Mouse (Mus musculus) kidney, embryonic 15.5 days (tissue): ENCODE data around the gene Vti1a. TPM values are rescaled to one million over a fixed set of nuclear protein-coding genes. Genes with fewer than 3 reads are reported as not detected.

Experiments used
- ATAC-seq: fragments of 200-750 bp; cut with Nextera tagmentation; replicated peaks from 2 replicates; pipeline ENCODE4 v1.8.0; 2017; ENCODE audit warnings: moderate TSS enrichment; ENCODE audit not compliant: low FRiP score
- H3K27ac ChIP-seq: fragments of 300-500 bp; sonication (generic); 2 replicates; pipeline ENCODE4 v1.5.1; 2015; ENCODE audit warnings: mild to moderate bottlenecking, inconsistent platforms
- H3K27me3 ChIP-seq: fragments of 300-500 bp; sonication (generic); 2 replicates; pipeline ENCODE4 v1.6.1; 2015; ENCODE audit warnings: inconsistent platforms
- H3K36me3 ChIP-seq: fragments of 300-500 bp; sonication (generic); 2 replicates; pipeline ENCODE4 v1.6.1; 2015; ENCODE audit warnings: inconsistent platforms
- H3K4me1 ChIP-seq: fragments of 300-500 bp; sonication (generic); 2 replicates; pipeline ENCODE4 v1.6.1; 2015; ENCODE audit warnings: inconsistent platforms
- H3K4me2 ChIP-seq: fragments of 300-500 bp; sonication (generic); 2 replicates; pipeline ENCODE4 v1.6.1; 2015; ENCODE audit warnings: moderate library complexity, mild to moderate bottlenecking, inconsistent platforms
- H3K4me3 ChIP-seq: fragments of 300-500 bp; sonication (generic); replicated peaks from 2 replicates; pipeline ENCODE4 v1.5.1; 2015; ENCODE audit warnings: mild to moderate bottlenecking, inconsistent platforms
- H3K9ac ChIP-seq: fragments of 300-500 bp; sonication (generic); 2 replicates; pipeline ENCODE4 v1.6.1; 2015; ENCODE audit warnings: mild to moderate bottlenecking, inconsistent platforms
- H3K9me3 ChIP-seq: fragments of 300-500 bp; sonication (generic); replicated peaks from 2 replicates; pipeline ENCODE4 v1.6.1; 2016; ENCODE audit warnings: inconsistent platforms
- WGBS: fragments of 180-500 bp; shearing (Covaris S2); methylation state at CpG from one replicate; pipeline ENCODE4 v1.1.7; 2015; ENCODE audit warnings: mixed read lengths; 5-methylcytosine and 5-hydroxymethylcytosine counted together
- polyA plus RNA-seq: library from polyadenylated mRNA; unstranded; fragments of >200 nt; fragmentation: Nextera tagmentation; extraction: Ambion mirVana; gene quantifications from 2 replicates; pipeline ENCODE4 v1.2.1, GENCODE M21; 2015

The Vti1a gene
- polyA plus RNA-seq, 1 experiment from 2014 or later, result 30.6 TPM

DNA sequence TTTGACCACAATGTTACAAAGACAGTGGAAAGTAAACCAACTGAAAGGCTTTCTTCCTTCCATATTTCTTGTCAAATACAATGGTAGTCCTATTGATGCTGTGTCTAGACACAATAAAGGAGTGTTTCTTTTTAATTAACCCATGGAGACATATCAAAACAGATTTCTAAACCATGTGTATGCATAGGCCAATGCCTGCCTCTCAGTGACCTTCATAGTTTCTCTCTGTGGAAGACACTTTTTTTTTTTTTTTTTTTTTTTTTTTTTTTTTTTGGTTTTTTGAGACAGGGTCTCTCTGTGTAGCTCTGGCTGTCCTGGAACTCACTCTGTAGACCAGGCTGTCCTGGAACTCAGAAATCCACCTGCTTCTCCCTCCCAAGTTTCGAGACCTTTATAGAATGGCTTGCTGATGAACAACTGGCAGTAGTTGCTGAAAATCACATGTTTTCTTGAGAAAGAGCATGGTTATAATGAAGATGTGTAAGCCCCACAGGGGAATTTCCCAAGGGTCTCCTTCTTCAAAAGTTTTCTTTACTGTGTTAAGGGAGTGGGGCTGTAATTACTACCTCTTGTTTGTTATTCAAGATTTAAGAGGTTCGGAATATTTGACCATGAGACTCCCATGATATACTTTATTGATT, 23.8 kb upstream of the Vti1a start:
- no peak overlapping the region for H3K4me3 ChIP-seq
- H3K27me3 ChIP-seq, result no peaks in the 10 kb centered on the region
- WGBS, result 90% methylated on average over 2 of the region's 2 CpGs
- ATAC-seq, result no peak
- H3K4me1 ChIP-seq, result no peaks in the 10 kb centered on the region
- H3K9ac ChIP-seq, result no peak overlapping the region
- H3K4me2 ChIP-seq, result no peak overlapping the region
- H3K27ac ChIP-seq, result no peak overlapping the region
- H3K36me3 ChIP-seq, result peaks cover 87% of the 10 kb centered on the region
- H3K9me3 ChIP-seq, result no peaks in the 10 kb centered on the region

DNA sequence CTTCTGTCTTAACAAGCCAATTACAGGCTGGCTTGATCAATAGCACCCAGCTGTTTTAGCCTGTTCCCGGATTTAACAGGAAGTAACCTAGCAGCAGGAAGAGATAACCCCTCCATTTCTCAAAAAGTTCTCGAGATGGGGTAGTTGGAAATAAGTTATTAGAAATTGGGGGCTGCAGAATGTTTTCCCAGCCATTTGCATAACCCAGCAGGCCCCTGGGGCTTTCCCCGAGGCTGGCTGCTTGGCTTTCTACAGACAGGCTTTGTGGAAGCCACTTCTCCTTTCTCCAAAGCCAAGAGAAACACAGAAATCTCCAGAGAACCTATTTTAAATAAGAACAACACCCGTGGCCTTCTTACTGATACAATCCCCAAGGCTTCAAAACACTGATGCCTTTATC, 22.9 kb upstream of the Vti1a start:
- no peak overlapping the region for H3K4me2 ChIP-seq
- 36% methylated on average over 4 of the region's 4 CpGs for WGBS
- no peak for ATAC-seq
- H3K27ac ChIP-seq, result no peak overlapping the region
- H3K36me3 ChIP-seq, result peaks cover 87% of the 10 kb centered on the region
- no peaks in the 10 kb centered on the region for H3K9me3 ChIP-seq
- H3K27me3 ChIP-seq, result no peaks in the 10 kb centered on the region
- no peaks in the 10 kb centered on the region for H3K4me1 ChIP-seq
- no peak overlapping the region for H3K4me3 ChIP-seq
- H3K9ac ChIP-seq, result no peak overlapping the region

DNA sequence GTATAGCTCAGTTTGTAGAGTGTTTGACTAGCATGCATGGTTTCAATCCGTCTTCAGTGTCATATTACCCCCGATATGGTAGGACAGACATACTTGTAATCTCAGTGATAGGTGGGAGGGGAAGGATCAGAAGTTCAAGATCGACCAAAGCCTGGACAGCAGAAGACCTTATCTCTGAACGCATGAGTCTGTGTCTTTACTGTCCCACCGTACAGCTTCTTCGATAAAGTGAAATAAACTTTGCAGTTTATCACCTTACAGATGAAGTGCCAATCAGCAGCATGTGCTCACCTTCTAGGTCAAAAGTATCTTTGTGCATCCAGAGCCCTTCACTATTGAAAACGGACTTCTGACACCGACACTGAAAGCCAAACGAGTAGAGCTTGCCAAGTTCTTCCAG, 21.0 kb upstream of the Vti1a start:
- Histone ChIP-seq H3K27me3 (no peaks in the 10 kb centered on the region), H3K4me2 (no peak overlapping the region), H3K36me3 (peaks cover 87% of the 10 kb centered on the region), H3K9me3 (no peaks in the 10 kb centered on the region), H3K4me1 (no peaks in the 10 kb centered on the region), H3K27ac (no peak overlapping the region), H3K4me3 (no peak overlapping the region), H3K9ac (no peak overlapping the region)
- 83% methylated on average over 9 of the region's 9 CpGs for WGBS
- no peak for ATAC-seq

DNA sequence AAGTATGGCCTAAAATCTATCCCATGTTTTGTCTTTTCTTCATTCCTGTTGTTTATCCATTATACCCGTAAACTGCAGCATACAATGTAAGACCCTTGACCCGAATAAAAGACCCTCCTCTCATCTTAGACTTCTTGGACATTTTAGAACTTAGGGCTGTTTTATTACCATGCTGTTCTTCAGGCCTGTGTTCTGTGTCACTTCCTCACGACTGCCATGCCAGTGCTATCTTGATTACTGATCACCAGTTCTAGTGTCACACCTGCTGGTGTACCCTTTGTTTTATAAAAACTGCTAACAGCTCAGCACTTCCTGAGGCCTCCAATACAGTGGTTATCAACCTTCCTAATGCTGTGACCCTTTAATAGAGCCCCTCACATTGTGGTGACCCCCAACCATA, 20.5 kb upstream of the Vti1a start:
- Histone ChIP-seq H3K27me3 (no peaks in the 10 kb centered on the region), H3K9me3 (no peaks in the 10 kb centered on the region), H3K4me1 (no peaks in the 10 kb centered on the region), H3K9ac (no peak overlapping the region), H3K36me3 (peaks cover 88% of the 10 kb centered on the region), H3K27ac (no peak overlapping the region), H3K4me3 (no peak overlapping the region), H3K4me2 (no peak overlapping the region)
- ATAC-seq, result no peak
- 79% methylated on average over 3 of the region's 3 CpGs for WGBS

DNA sequence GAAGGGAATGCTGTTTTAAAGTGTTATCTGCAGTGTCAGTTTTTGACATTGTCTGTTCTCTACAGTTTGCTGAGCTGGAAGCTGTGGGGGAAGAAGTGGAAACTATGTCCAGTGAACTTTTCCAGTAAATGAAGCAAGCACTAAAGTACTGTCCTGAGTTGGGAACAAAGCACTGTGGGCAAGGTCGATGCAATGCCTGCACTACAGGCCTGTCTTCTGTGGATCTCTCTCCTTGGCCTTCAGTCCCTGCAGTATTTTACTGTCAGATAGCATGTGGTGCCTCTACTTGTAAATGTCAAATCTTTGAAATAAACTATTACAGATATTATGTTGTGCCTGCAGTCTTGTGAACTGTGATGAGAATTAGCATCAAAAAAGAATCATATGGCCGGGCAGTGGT, 19.8 kb upstream of the Vti1a start:
- Histone ChIP-seq H3K9me3 (no peaks in the 10 kb centered on the region), H3K4me2 (no peak overlapping the region), H3K4me3 (no peak overlapping the region), H3K36me3 (peaks cover 88% of the 10 kb centered on the region), H3K27ac (no peak overlapping the region), H3K4me1 (no peaks in the 10 kb centered on the region), H3K9ac (no peak overlapping the region), H3K27me3 (no peaks in the 10 kb centered on the region)
- 92% methylated on average over 2 of the region's 2 CpGs for WGBS
- ATAC-seq, result no peak

DNA sequence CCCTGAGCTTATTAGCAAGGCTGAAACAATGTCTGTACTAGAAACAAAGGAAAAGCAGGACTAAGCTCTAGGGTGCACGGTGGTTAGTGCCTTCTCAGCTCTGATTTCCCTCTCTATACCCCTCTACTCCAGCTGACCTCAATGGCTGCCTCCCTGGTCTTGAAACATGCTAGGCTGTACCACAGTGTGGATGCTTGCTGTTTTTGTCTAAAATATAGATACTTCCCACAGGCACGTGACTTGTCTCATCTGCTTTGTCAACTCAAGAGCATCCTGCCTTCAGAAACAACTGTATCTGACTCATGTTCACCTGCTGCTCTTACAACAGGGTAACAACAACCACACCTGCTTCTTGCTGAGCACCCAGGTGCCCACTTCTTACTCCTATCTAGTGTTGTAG, 18.6 kb upstream of the Vti1a start:
- no peak overlapping the region for H3K4me3 ChIP-seq
- no peaks in the 10 kb centered on the region for H3K9me3 ChIP-seq
- ATAC-seq, result no peak
- no peaks in the 10 kb centered on the region for H3K4me1 ChIP-seq
- no peak overlapping the region for H3K27ac ChIP-seq
- H3K4me2 ChIP-seq, result no peak overlapping the region
- 96% methylated on average over 2 of the region's 2 CpGs for WGBS
- peaks cover 90% of the 10 kb centered on the region for H3K36me3 ChIP-seq
- H3K27me3 ChIP-seq, result no peaks in the 10 kb centered on the region
- no peak overlapping the region for H3K9ac ChIP-seq

DNA sequence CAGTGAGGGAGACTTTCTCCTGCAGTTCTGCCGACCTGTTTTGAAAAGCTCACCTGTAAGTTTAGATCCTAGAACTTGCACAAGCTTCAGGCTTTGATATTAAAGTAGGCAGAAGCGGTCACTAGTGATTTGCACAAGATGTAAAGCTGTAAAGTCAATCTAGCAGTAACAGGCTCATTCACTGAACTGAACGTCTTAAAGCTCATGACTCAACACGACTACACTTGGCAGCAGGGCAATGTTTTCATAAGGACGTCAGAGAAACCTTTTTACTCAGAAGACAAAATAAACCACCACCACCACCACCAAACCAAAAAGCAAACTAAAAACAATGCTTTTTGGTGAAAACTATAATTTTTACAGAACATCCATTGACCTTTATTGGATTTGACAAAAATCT, 18.1 kb upstream of the Vti1a start:
- no peak overlapping the region for H3K4me3 ChIP-seq
- H3K9me3 ChIP-seq, result no peaks in the 10 kb centered on the region
- ATAC-seq, result no peak
- H3K4me1 ChIP-seq, result no peaks in the 10 kb centered on the region
- H3K36me3 ChIP-seq, result peaks cover 91% of the 10 kb centered on the region
- WGBS, result 73% methylated on average over 5 of the region's 5 CpGs
- no peak overlapping the region for H3K27ac ChIP-seq
- H3K27me3 ChIP-seq, result no peaks in the 10 kb centered on the region
- H3K4me2 ChIP-seq, result no peak overlapping the region
- no peak overlapping the region for H3K9ac ChIP-seq

DNA sequence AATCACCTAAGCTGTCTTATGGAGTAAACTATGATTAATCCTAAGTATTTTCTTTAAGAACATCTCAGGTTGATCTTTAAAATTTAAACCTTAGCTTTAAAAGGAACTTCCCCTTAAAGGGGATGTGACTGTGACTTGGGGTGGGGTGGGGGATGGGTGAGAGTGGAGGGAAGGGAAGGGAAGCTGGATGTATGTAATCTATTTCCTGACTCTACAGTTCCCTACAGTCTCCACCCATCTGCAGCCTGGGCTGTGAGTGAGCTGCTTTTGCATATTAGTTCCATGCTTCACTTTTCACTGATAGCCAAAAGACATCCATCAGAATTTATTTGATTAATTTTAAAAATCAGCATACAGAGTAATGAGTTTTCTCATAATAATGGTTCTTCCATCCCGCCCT, 16.7 kb upstream of the Vti1a start:
- no peak overlapping the region for H3K9ac ChIP-seq
- H3K4me1 ChIP-seq, result no peaks in the 10 kb centered on the region
- WGBS, result 92% methylated on average over 1 of the region's 1 CpGs
- peaks cover 95% of the 10 kb centered on the region for H3K36me3 ChIP-seq
- ATAC-seq, result no peak
- no peaks in the 10 kb centered on the region for H3K9me3 ChIP-seq
- no peak overlapping the region for H3K27ac ChIP-seq
- H3K4me3 ChIP-seq, result no peak overlapping the region
- H3K4me2 ChIP-seq, result no peak overlapping the region
- no peaks in the 10 kb centered on the region for H3K27me3 ChIP-seq

DNA sequence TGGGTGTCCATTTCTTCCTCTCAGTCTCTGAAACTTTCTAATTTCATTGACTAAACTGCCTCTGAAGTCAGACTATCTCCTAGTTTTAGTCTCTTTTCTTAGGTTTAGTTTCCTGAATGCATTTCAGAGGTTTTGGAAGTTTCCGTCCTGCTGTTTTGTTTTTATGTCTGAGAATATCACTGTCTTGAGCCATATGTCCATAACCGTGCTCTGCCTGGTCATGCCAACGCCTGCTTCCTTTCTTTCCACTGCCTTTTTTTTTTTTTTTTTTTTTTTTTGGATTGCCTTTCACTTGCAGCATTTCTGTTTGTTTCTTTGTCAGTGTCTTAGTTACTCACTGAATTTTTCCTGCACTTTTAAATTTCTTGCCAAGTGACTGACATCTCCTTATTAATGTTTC, 15.6 kb upstream of the Vti1a start:
- WGBS, result 86% methylated on average over 3 of the region's 3 CpGs
- Histone ChIP-seq H3K4me2 (no peak overlapping the region), H3K27ac (no peak overlapping the region), H3K9ac (no peak overlapping the region), H3K4me3 (no peak overlapping the region), H3K9me3 (no peaks in the 10 kb centered on the region), H3K27me3 (no peaks in the 10 kb centered on the region), H3K4me1 (no peaks in the 10 kb centered on the region), H3K36me3 (peaks cover 87% of the 10 kb centered on the region)
- no peak for ATAC-seq

DNA sequence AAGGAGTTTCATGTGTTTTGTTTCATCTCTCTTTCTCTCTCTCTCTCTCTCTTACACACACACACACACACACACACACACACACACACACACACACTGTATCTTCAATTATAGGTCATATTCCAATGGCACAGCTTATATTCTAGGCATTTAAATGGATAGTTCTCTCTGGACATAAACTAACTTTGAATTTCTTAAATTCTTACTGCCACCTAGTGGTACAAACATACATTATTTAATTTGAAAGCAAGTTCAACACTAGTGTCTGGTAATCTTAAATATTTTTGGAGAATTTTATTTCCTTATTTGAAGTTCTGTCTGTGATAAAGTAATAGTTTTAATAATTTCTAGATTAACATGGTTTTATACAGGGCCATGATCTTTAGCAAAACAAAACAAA, 11.1 kb upstream of the Vti1a start:
- H3K4me2 ChIP-seq, result no peak overlapping the region
- no peak overlapping the region for H3K27ac ChIP-seq
- H3K4me3 ChIP-seq, result no peak overlapping the region
- H3K9ac ChIP-seq, result no peak overlapping the region
- no peak for ATAC-seq
- no peaks in the 10 kb centered on the region for H3K27me3 ChIP-seq
- no peaks in the 10 kb centered on the region for H3K4me1 ChIP-seq
- no peaks in the 10 kb centered on the region for H3K9me3 ChIP-seq
- peaks cover 88% of the 10 kb centered on the region for H3K36me3 ChIP-seq

DNA sequence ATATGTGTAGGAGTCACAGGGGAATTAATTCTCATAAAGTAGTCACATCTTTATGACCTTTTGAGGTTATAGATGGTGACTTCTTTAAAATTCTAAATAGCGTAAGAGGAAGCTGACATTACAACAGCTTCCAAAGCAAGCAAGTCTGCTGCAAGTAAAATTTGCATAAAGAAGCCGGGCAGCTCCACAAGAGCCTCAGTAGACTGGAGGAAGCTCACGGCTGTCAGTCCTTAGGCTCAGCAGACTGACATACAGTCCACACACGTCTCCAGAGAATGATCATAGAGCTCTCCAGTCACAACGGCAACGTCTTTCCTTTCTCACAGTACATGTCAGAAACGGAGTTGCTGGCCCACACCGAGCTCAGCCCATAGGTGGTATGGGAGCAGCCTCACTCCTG, 4.2 kb upstream of the Vti1a start:
- Histone ChIP-seq H3K36me3 (peaks cover 58% of the 10 kb centered on the region), H3K4me2 (no peak overlapping the region), H3K27me3 (no peaks in the 10 kb centered on the region), H3K27ac (no peak overlapping the region), H3K4me1 (peaks cover 26% of the 10 kb centered on the region), H3K9me3 (no peaks in the 10 kb centered on the region), H3K9ac (no peak overlapping the region), H3K4me3 (no peak overlapping the region)
- 90% methylated on average over 8 of the region's 8 CpGs for WGBS
- no peak for ATAC-seq

DNA sequence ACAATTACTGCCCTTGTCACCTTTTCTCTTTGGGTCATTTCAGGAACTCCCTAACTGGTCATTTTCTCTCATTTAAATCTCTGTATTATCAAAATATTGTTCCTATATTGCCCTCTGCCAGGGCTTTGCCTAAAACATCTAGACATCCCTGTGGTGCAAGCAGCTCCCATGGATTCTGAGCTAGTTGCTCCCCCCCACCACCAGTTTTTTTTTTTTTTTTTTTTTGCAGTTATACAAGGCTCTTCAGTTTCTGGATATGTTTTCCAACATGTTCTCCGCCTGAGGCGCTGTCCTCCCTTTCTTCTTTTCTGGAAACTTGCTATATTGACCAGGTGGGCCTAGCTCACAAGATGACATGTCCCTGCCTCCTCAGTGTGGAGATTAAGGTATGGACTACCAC, 2.4 kb upstream of the Vti1a start:
- H3K4me2 ChIP-seq, result no peak overlapping the region
- no peak overlapping the region for H3K4me3 ChIP-seq
- peaks cover 44% of the 10 kb centered on the region for H3K36me3 ChIP-seq
- WGBS, result 96% methylated on average over 2 of the region's 2 CpGs
- H3K9me3 ChIP-seq, result no peaks in the 10 kb centered on the region
- no peak overlapping the region for H3K9ac ChIP-seq
- no peak for ATAC-seq
- H3K27me3 ChIP-seq, result no peaks in the 10 kb centered on the region
- peaks cover 34% of the 10 kb centered on the region for H3K4me1 ChIP-seq
- H3K27ac ChIP-seq, result no peak overlapping the region

DNA sequence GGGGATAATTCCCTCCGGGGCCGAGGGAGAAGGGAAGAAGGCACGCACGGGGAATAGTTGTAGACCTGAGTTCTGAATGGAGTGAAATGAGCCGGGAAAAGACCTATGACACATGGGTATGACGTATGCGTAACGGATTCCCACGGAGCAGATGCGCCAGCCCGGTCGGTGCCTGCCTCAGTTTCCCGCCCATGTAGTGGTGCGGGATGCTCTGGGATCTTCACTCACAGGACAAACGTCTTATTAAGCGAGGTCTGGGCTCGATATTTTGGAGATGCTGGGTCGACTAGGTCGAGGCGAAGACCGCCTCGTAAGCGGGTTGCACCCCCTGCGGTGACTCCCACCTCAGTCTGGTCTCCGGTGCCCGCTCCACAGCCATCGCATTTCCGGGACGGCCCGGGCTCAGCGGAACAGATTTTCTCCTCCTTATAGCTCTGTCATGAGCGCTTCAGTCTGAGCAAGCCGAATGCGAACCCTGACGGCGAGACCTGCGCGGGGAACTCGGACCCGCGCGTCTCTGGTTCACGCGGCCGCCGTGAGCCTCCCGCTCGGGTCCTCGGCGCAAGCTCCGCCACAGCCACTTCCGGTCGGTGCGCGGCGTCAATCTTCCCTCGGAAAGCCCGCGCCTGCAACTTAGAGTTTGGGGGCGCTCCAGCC, 515 bp upstream of the Vti1a start, which contains the start of gene Zdhhc6:
TSS of gene Zdhhc6 (minus strand) at position 581 of the 657 bp plus-strand sequence.
- H3K27ac ChIP-seq, result peak within 1 kb of the TSS; percentile 92
- H3K9ac ChIP-seq, result peak within 1 kb of the TSS; percentile 87
- H3K9me3 ChIP-seq, result no peaks in the 10 kb centered on the region
- ATAC-seq, result peak; percentile 81
- peaks cover 34% of the 10 kb centered on the region for H3K4me1 ChIP-seq
- no peaks in the 10 kb centered on the region for H3K27me3 ChIP-seq
- peak within 1 kb of the TSS; percentile 82 for H3K4me3 ChIP-seq
- H3K4me2 ChIP-seq, result peak within 1 kb of the TSS; percentile 83
- H3K36me3 ChIP-seq, result peaks cover 24% of the 10 kb centered on the region
- WGBS, result under 1% methylated on average over 60 of the region's 60 CpGs
